Mouse (Mus musculus) forebrain, embryonic 13.5 days (tissue): ENCODE data around the gene Slc1a7. TPM values are rescaled to one million over a fixed set of nuclear protein-coding genes. Genes with fewer than 3 reads are reported as not detected.

Experiments used
- ATAC-seq: fragments of 200-750 bp; cut with Nextera tagmentation; 2 replicates; pipeline ENCODE4 v1.8.0; 2017
- H3K27ac ChIP-seq: fragments of 300-500 bp; sonication (generic); 2 replicates; pipeline ENCODE4 v1.5.1; 2015; ENCODE audit warnings: inconsistent platforms, mild to moderate bottlenecking, moderate library complexity
- H3K27me3 ChIP-seq: fragments of 300-500 bp; sonication (generic); 2 replicates; pipeline ENCODE4 v1.6.1; 2015; ENCODE audit warnings: mild to moderate bottlenecking, inconsistent platforms
- H3K36me3 ChIP-seq: fragments of 300-500 bp; sonication (generic); 2 replicates; pipeline ENCODE4 v1.6.1; 2015; ENCODE audit warnings: mild to moderate bottlenecking, inconsistent platforms; ENCODE audit not compliant: poor library complexity, severe bottlenecking
- H3K4me1 ChIP-seq: fragments of 300-500 bp; sonication (generic); 2 replicates; pipeline ENCODE4 v1.6.1; 2015; ENCODE audit warnings: inconsistent platforms
- H3K4me2 ChIP-seq: fragments of 300-500 bp; sonication (generic); 2 replicates; pipeline ENCODE4 v1.6.1; 2015; ENCODE audit warnings: inconsistent platforms, mild to moderate bottlenecking, moderate library complexity
- H3K4me3 ChIP-seq: fragments of 300-500 bp; sonication (generic); 2 replicates; pipeline ENCODE4 v1.5.1; 2015; ENCODE audit warnings: mild to moderate bottlenecking, inconsistent platforms
- H3K9ac ChIP-seq: fragments of 300-500 bp; sonication (generic); 2 replicates; pipeline ENCODE4 v1.6.1; 2015; ENCODE audit warnings: mild to moderate bottlenecking, inconsistent platforms
- H3K9me3 ChIP-seq: fragments of 300-500 bp; sonication (generic); replicated peaks from 2 replicates; pipeline ENCODE4 v1.6.1; 2016; ENCODE audit warnings: inconsistent platforms
- WGBS: fragments of 180-500 bp; shearing (Covaris S2); methylation state at CpG from one replicate; pipeline ENCODE4 v1.1.7; 2015; 5-methylcytosine and 5-hydroxymethylcytosine counted together
- polyA plus RNA-seq: library from polyadenylated mRNA; unstranded; fragments of >200 nt; fragmentation: Nextera tagmentation; extraction: Ambion mirVana; gene quantifications from 2 replicates; pipeline ENCODE4 v1.2.1, GENCODE M21; 2015

Gene Slc1a7
- polyA plus RNA-seq, 1 experiment from 2014 or later, result not detected

GRCm38 (mm10) chr4:107974527-107974926, 6.4 kb downstream of the Slc1a7 start:
- Histone ChIP-seq H3K4me1 (0 out of 2 replicates have a peak, but pooled peaks cover 5% of the 10 kb centered on the region), H3K9ac (no peak overlapping the region), H3K9me3 (no peaks in the 10 kb centered on the region), H3K36me3 (no peaks in the 10 kb centered on the region), H3K4me2 (no peak overlapping the region), H3K27me3 (no peaks in the 10 kb centered on the region), H3K4me3 (no peak overlapping the region), H3K27ac (no peak overlapping the region)
- 75% methylated on average over 11 of the region's 11 CpGs for WGBS
- 0 out of 2 replicates have a peak, but pooled peaks have one; percentile 27 for ATAC-seq

GRCm38 (mm10) chr4:107975004-107975403, 6.9 kb downstream of the Slc1a7 start:
- no peaks in the 10 kb centered on the region for H3K9me3 ChIP-seq
- no peak overlapping the region for H3K27ac ChIP-seq
- no peak overlapping the region for H3K4me3 ChIP-seq

GRCm38 (mm10) chr4:107977593-107977992, 9.5 kb downstream of the Slc1a7 start:
- H3K9me3 ChIP-seq, result no peaks in the 10 kb centered on the region
- no peak overlapping the region for H3K27ac ChIP-seq
- H3K4me1 ChIP-seq, result 0 out of 2 replicates have a peak, but pooled peaks cover 6% of the 10 kb centered on the region
- ATAC-seq, result no peak
- H3K9ac ChIP-seq, result no peak overlapping the region
- no peak overlapping the region for H3K4me3 ChIP-seq
- H3K4me2 ChIP-seq, result no peak overlapping the region
- WGBS, result 54% methylated on average over 4 of the region's 4 CpGs
- no peaks in the 10 kb centered on the region for H3K36me3 ChIP-seq
- no peaks in the 10 kb centered on the region for H3K27me3 ChIP-seq

More at GRCm38 (mm10) chr4:107975004-107975403, 6.9 kb downstream of the Slc1a7 start:
- Histone ChIP-seq H3K4me2 (no peak overlapping the region), H3K9ac (no peak overlapping the region), H3K4me1 (0 out of 2 replicates have a peak, but pooled peaks cover 6% of the 10 kb centered on the region), H3K36me3 (no peaks in the 10 kb centered on the region), H3K27me3 (no peaks in the 10 kb centered on the region)
- 83% methylated on average over 7 of the region's 7 CpGs for WGBS
- ATAC-seq, result no peak

GRCm38 (mm10) chr4:107979530-107979929, 11.4 kb downstream of the Slc1a7 start:
- H3K9me3 ChIP-seq, result no peaks in the 10 kb centered on the region
- ATAC-seq, result no peak
- no peaks in the 10 kb centered on the region for H3K36me3 ChIP-seq
- H3K9ac ChIP-seq, result no peak overlapping the region
- 35% methylated on average over 2 of the region's 2 CpGs for WGBS
- H3K27me3 ChIP-seq, result no peaks in the 10 kb centered on the region
- H3K27ac ChIP-seq, result no peak overlapping the region
- H3K4me2 ChIP-seq, result no peak overlapping the region
- H3K4me3 ChIP-seq, result no peak overlapping the region
- 0 out of 2 replicates have a peak, but pooled peaks cover 6% of the 10 kb centered on the region for H3K4me1 ChIP-seq

GRCm38 (mm10) chr4:107980002-107980600, 12.0 kb downstream of the Slc1a7 start:
- H3K4me2 ChIP-seq, result no peak overlapping the region
- no peak for ATAC-seq
- H3K27me3 ChIP-seq, result no peaks in the 10 kb centered on the region
- H3K9me3 ChIP-seq, result no peaks in the 10 kb centered on the region
- no peak overlapping the region for H3K9ac ChIP-seq
- 0 out of 2 replicates have a peak, but pooled peaks cover 6% of the 10 kb centered on the region for H3K4me1 ChIP-seq
- no peaks in the 10 kb centered on the region for H3K36me3 ChIP-seq
- 0 out of 2 replicates have a peak overlapping the region, but pooled peaks have one; percentile 10 for H3K27ac ChIP-seq
- no peak overlapping the region for H3K4me3 ChIP-seq
- WGBS, result 76% methylated on average over 6 of the region's 6 CpGs

GRCm38 (mm10) chr4:107983717-107984116, 15.6 kb downstream of the Slc1a7 start:
- Histone ChIP-seq H3K27me3 (no peaks in the 10 kb centered on the region), H3K9me3 (no peaks in the 10 kb centered on the region), H3K4me3 (no peak overlapping the region), H3K9ac (no peak overlapping the region), H3K36me3 (no peaks in the 10 kb centered on the region), H3K4me1 (0 out of 2 replicates have a peak, but pooled peaks cover 6% of the 10 kb centered on the region), H3K4me2 (no peak overlapping the region), H3K27ac (no peak overlapping the region)
- 92% methylated on average over 1 of the region's 1 CpGs for WGBS
- ATAC-seq, result 0 out of 2 replicates have a peak, but pooled peaks have one; percentile 21

GRCm38 (mm10) chr4:107984282-107984981, 16.3 kb downstream of the Slc1a7 start:
- no peak for ATAC-seq
- Histone ChIP-seq H3K4me1 (0 out of 2 replicates have a peak, but pooled peaks cover 2% of the 10 kb centered on the region), H3K27me3 (no peaks in the 10 kb centered on the region), H3K27ac (no peak overlapping the region), H3K9ac (no peak overlapping the region), H3K9me3 (no peaks in the 10 kb centered on the region), H3K36me3 (no peaks in the 10 kb centered on the region), H3K4me3 (no peak overlapping the region), H3K4me2 (no peak overlapping the region)
- 79% methylated on average over 7 of the region's 7 CpGs for WGBS

GRCm38 (mm10) chr4:107985812-107986211, 17.7 kb downstream of the Slc1a7 start:
- ATAC-seq, result peak; percentile 27; the same call in 1 of the 2 replicates
- H3K9me3 ChIP-seq, result no peaks in the 10 kb centered on the region
- H3K4me3 ChIP-seq, result no peak overlapping the region
- H3K27me3 ChIP-seq, result 0 out of 2 replicates have a peak, but pooled peaks cover 1% of the 10 kb centered on the region
- H3K27ac ChIP-seq, result no peak overlapping the region
- no peaks in the 10 kb centered on the region for H3K36me3 ChIP-seq
- WGBS, result 76% methylated on average over 5 of the region's 5 CpGs
- H3K9ac ChIP-seq, result no peak overlapping the region
- no peak overlapping the region for H3K4me2 ChIP-seq
- H3K4me1 ChIP-seq, result no peaks in the 10 kb centered on the region

GRCm38 (mm10) chr4:107986386-107987168, 18.4 kb downstream of the Slc1a7 start:
- no peak for ATAC-seq
- H3K4me2 ChIP-seq, result no peak overlapping the region
- H3K27ac ChIP-seq, result no peak overlapping the region
- H3K36me3 ChIP-seq, result no peaks in the 10 kb centered on the region
- no peak overlapping the region for H3K9ac ChIP-seq
- peaks cover 3% of the 10 kb centered on the region for H3K4me1 ChIP-seq
- 0 out of 2 replicates have a peak, but pooled peaks cover 3% of the 10 kb centered on the region for H3K27me3 ChIP-seq
- H3K4me3 ChIP-seq, result no peak overlapping the region
- H3K9me3 ChIP-seq, result no peaks in the 10 kb centered on the region
- 94% methylated on average over 11 of the region's 11 CpGs for WGBS

GRCm38 (mm10) chr4:107988931-107989330, 20.8 kb downstream of the Slc1a7 start:
- Histone ChIP-seq H3K4me3 (no peak overlapping the region), H3K36me3 (no peaks in the 10 kb centered on the region), H3K9ac (no peak overlapping the region), H3K27me3 (0 out of 2 replicates have a peak, but pooled peaks cover 5% of the 10 kb centered on the region), H3K4me2 (no peak overlapping the region), H3K9me3 (no peaks in the 10 kb centered on the region), H3K27ac (no peak overlapping the region), H3K4me1 (peaks cover 8% of the 10 kb centered on the region)
- WGBS, result 81% methylated on average over 8 of the region's 8 CpGs
- ATAC-seq, result no peak

GRCm38 (mm10) chr4:107990818-107991217, 22.7 kb downstream of the Slc1a7 start:
- Histone ChIP-seq H3K27ac (no peak overlapping the region), H3K36me3 (no peaks in the 10 kb centered on the region), H3K4me2 (no peak overlapping the region), H3K9ac (no peak overlapping the region), H3K4me1 (peaks cover 8% of the 10 kb centered on the region), H3K9me3 (0 out of 2 replicates have a peak, but pooled peaks cover 3% of the 10 kb centered on the region), H3K4me3 (no peak overlapping the region), H3K27me3 (0 out of 2 replicates have a peak, but pooled peaks cover 5% of the 10 kb centered on the region)
- 64% methylated on average over 5 of the region's 5 CpGs for WGBS
- ATAC-seq, result no peak
